Mouse (Mus musculus) retina, embryonic 14.5 days (tissue): ENCODE data around the gene Gbe1.

Experiments
- DNase-seq: peaks from one replicate; pipeline ENCODE4 v3.0.0-alpha.2; 2015; ENCODE audit warnings: low spot score

The Gbe1 gene

DNA sequence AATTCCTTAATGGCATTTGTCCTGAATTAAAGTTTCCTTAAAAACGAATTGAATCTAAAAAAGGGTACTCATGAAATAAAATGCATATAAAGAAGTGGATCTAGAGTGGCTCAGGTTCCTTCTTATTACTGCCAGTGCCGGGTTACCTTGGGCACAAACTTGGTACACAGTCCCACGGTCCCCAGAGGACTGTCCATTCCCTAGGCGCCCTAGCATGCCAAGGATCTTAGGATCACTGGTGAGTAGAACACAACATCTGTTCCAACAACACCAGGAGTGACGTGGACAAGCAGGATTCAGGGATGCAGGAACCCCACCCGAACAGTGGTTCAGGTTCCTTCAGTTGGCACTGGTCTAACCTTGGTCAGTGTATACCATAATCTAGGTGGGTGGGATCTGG, 44.6 kb downstream of the Gbe1 start:
- DNase-seq = no peak

GRCm38 (mm10) chr16:70365229-70365628, 51.5 kb downstream of the Gbe1 start:
- no peak for DNase-seq

DNA sequence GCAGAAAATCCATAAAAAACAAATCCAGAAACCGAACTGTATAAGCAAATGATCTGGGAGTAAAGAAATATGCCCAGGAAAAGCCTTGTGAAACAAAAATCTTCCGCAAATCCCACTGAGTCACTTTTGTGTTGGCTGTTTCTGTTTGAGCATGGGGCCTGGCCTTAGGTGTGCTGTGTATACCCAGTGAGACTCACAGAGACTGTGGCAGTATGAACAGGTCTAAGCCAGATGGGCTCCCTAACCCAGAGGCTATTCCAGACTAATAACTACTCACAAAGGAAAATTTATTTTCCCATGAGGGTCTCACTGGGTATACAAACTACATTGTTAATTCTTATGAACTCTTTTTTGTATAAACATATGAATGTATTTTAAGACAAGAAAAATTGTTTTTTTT, 67.3 kb downstream of the Gbe1 start:
- no peak for DNase-seq

DNA sequence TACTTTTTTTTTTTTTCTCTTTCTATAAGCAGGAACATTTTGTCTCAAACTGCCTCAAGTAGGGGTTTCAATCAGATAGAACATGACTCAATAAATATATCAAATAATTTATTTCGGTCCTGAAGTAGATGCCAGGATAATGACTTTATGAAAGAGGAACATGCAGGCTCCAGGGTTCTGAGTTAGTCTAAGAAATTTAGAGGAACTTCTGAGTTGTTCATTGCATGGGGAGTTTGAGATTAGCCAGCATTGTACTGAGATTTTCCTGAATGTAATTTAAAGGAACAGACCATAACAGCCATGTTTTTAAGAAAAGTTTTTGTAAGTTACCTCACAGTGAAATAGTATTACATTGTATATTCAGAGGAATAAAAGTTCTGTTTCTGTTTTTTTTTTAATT, 71.7 kb downstream of the Gbe1 start:
- no peak for DNase-seq

DNA sequence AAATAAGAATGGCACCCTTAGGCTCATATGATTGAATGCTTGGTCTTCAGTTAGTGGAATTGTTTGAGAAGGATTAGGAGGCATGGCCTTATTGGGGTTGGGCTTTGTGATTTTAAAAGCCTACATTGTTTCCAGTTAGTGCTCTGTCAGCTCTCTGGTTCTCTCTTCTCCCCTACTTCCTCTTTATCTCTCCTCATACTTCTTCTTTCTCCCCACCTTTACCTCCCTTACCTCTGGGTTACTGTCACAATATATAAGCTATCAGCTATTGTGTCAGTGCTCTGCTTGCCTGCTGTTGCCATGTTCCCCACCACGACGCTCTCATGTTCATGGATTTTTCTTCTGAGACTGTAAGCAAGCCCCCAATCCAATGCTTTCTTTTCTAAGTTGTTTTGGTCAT, 73.6 kb downstream of the Gbe1 start:
- DNase-seq = no peak

- no peak for DNase-seq
Measured at GRCm38 (mm10) chr16:70395276-70395675, 81.5 kb downstream of the Gbe1 start.

DNA sequence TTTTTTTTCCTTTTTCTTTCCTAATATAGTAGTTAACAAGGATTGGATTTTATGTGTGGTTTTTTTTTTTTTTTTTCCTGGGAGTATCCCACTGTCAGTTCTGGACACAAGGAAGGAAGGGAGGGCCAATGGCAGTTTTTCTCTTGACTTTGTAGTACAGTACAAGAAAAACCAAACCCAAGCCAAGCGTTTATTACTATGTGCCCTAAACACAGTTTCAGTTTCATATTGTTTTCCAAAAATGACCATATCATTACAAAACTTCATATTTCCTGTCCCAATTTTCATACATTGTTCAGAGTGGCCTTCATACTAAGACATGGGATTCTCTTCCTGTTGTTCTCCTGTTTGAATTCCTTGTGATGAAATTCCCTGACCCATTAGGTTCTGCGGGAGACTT, 94.0 kb downstream of the Gbe1 start:
- no peak for DNase-seq

- no peak for DNase-seq
Measured at GRCm38 (mm10) chr16:70421077-70421476, 107.3 kb downstream of the Gbe1 start.

DNA sequence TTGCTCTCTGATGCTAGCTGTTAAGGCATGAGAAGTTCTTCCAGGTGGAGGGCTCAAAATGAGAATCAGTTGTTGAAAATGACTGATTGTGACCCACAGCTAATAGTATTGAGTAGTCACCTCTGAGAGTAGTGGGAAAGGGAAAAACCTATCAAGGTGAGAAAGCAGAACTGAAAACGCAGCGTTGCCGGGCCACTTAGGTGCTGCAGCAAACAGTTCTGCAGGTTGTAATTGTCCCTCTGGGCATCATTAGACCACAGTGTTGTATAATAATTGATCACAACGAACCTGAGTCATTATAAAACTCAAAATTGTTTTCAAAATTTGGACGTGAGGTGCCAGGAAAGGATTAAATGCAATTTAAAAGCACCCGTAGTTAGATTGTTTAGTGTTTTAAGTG, 135.8 kb downstream of the Gbe1 start:
- no peak for DNase-seq

DNA sequence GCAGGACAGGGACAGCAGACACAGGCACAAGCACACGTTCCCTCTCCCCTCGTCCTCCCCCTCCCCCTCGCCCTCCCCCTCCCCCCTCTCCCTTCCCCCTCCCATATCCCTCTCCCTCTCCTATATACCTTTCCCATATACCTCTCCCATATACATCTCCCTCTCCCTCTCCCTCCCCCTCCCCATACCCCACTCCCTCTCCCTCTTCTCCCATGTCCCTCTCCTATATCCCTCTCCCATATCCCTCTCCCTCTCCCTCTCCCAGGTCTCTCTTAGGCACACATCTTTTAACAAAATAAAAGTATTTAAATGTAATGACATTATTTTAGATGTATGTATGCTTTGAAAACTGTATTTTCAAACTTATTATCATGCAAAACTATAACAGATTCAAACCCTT, 161.8 kb downstream of the Gbe1 start:
- DNase-seq = no peak

GRCm38 (mm10) chr16:70476161-70476560, 162.4 kb downstream of the Gbe1 start:
- no peak for DNase-seq

DNA sequence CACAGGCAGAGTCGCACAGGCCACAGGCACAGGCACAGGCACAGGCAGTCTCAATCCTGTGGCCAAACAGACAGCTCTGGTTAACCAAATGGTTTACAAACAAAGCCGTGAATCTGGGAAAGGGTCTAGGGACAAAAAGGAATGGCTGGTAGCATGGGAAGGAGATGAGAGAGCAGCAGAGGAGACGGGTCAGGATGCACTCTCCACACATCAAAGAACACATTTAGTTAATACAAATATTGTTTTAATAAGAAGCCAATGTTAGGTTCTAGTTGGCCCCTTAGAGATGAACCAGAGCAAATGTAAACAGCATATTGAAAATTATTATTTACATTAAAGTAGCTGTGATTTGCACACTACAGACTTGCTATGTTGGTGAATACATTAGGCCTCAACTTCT, 166.7 kb downstream of the Gbe1 start:
- no peak for DNase-seq

DNA sequence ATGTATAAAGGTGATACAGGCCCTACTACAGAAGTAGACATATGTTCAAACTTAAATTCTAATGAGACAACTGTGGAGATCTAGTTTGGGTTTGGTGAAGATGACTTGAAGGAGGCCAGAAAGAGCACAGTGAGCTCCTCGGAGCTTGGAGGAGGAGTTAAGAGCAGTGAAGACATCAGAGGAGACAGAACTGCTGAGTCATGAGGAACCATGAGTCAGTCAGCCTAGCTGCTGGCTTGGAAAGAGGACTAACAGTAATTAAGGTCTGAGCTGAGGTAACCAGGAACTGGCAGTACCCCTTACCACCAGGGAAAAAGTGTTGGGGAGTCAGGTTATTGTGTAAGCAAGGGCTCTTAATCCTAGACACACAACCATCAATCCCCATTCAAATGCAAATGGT, 192.7 kb downstream of the Gbe1 start:
- DNase-seq = no peak

DNA sequence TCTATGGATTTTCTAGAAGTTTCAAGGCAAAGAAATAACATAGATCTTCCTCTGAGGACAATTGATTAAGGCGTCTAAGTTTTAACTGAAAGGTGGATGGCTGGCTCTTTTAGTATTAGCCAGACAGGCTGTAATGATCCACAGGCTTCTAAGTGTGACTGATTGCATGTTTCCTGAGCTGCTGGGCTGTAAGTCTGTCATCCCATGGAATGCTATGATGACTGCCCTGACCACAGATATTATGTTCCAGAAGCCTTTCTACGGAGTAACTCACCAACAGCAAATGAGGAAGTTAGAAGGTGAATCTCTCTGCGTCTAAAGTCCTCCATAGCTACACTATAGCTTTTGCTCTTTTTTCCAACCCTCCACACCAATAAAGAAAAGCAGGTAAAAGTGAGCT, 197.2 kb downstream of the Gbe1 start:
- DNase-seq = no peak

- DNase-seq = no peak
Measured at GRCm38 (mm10) chr16:70522861-70523260, 209.1 kb downstream of the Gbe1 start.

- no peak for DNase-seq
Measured at GRCm38 (mm10) chr16:70523566-70523965, 209.8 kb downstream of the Gbe1 start.

GRCm38 (mm10) chr16:70524273-70524672, 210.5 kb downstream of the Gbe1 start:
- DNase-seq = no peak

- no peak for DNase-seq
Measured at GRCm38 (mm10) chr16:70527224-70527623, 213.5 kb downstream of the Gbe1 start.

DNA sequence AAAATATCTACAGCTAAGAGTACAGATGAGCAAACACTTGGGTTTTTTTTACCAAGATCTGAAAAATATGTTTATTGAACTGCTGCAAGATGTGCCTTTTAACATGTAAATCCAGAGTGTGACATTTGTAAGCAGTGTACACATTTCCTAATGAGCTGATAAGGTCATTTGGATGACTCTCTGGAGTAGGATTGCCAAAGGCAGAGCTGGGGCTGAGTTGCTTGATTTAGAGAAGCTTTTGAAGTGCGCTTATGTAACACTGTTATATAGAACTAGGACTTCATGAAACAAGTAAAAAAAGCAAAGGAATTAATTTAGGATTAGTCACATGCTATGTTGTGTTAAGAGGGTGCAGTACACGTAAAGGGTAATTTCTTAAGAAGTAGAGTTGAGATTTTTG, 221.5 kb downstream of the Gbe1 start:
- DNase-seq = no peak

DNA sequence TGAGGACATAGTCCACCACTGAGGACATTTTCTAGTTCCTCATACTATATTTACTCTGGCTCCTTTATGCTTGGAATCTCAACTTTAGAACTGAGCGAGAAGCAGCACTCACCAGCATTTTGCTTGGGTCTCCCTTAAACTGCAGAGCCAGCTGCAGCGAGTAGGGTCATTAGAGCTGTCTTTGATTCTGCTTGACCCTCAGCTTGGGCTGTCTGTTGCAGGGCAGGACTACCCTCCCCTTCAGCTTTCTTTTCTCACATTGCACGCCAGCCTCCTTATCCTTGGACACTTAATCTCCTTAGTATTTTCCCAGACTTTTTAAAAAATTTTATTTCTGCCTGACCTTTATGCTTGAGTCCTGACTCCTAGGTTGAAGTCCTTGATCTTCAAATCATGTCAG, 237.1 kb downstream of the Gbe1 start:
- DNase-seq = peak; percentile 7

DNA sequence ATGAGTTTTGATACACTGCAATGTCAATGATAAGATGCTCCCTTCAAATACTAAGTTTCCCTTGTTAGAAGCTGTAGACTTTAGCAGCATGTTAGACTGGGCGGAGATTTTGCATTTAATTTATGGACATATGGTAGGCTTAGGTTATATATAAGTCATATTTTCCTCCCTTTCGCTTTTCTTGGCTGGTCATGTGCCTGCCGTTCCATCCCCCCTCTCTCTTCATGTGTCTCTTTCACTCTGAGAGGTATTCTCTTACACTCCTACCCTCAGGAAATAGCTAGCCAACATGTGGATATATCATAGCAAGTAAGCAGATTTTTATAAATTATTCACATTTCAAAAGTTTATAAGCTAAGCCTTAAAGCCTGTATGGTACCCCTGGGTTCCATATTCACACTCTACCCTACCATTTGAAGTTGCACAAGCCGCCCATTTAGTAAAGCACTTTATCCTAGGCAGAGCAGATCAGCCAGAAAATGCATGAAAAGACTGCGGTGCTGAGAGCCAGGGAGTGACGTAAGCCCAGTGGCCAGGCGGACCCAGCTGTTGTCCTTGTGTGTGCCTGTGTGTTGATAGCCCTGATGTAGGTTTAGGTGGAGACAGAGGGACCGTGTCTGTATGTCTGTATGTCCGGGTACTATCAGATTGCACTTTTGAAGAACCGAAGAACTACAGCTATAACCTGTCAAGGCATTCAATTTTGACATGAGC, 248.0 kb downstream of the Gbe1 start:
- DNase-seq = no peak

DNA sequence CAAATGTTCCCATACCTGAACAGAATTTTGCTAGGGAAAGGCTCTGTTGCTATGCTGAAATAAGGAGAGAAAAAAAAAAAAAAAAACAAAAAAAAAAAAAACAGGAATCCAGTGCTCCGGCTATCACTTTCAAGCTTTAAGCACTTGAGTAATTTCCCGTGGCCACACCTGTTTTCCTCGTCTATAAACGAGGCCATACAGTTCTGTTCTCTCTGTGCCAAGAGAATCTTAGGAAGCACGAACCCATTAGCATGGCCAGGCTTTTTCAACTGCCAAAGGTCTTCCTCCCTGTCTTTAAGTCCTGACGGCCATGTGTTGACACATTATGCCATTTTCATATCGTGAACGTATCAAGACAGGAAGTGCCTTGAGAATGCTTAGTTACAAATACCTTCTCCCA, 248.8 kb downstream of the Gbe1 start:
- no peak for DNase-seq

DNA sequence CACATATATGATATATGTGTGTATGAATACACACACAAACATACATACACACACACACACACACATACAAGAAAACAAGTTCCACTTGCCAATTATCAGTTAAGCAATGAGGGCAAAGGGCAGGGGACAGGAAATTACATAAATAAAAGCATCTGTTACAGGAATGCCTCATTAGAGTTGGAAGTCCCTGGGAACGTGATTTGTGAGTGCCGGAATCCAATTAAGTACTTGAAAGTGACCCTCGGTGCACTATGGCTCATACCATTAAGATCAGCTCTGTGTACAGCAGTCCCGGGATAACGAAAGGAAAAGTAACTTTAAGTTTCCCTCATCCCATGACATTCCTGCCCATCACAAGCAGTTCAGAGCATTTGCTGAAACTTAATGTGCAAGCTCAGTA, 249.7 kb downstream of the Gbe1 start:
- DNase-seq = peak; percentile 55
